Mouse (Mus musculus) erythroblast, embryonic 14.5 days (primary cell): ENCODE data around the gene Krtap11-1. TPM values are rescaled to one million over a fixed set of nuclear protein-coding genes. Genes with fewer than 3 reads are reported as not detected.

Source experiments
- H3K27me3 ChIP-seq: 2 replicates; pipeline ENCODE4 v1.6.1; 2012; ENCODE audit warnings: inconsistent platforms; ENCODE audit not compliant: control insufficient read depth
- H3K36me3 ChIP-seq: 2 replicates; pipeline ENCODE4 v1.6.1; 2012; ENCODE audit warnings: mild to moderate bottlenecking, inconsistent platforms; ENCODE audit not compliant: control insufficient read depth
- H3K4me1 ChIP-seq: 2 replicates; pipeline ENCODE4 v1.6.1; 2012; ENCODE audit warnings: inconsistent platforms; ENCODE audit not compliant: control insufficient read depth
- H3K4me3 ChIP-seq: replicated peaks from 2 replicates; pipeline ENCODE3; 2012; ENCODE audit warnings: moderate library complexity, mild to moderate bottlenecking, inconsistent platforms
- H3K9me3 ChIP-seq: 2 replicates; pipeline ENCODE4 v1.6.1; 2012; ENCODE audit warnings: low read length, inconsistent platforms, mixed read lengths; ENCODE audit not compliant: control insufficient read depth
- GATA1 ChIP-seq: IDR thresholded peaks from 2 replicates; pipeline ENCODE4 v1.6.1; 2012; ENCODE audit warnings: low read length, inconsistent platforms, mixed read lengths
- TAL1 ChIP-seq: IDR thresholded peaks from 3 replicates; pipeline ENCODE4 v1.6.1; 2012; ENCODE audit warnings: low read length, inconsistent platforms, mixed read lengths
- polyA plus RNA-seq: library from polyadenylated mRNA; stranded (reverse); fragments of >175 nt; gene quantifications from 2 replicates; pipeline ENCODE4 v1.2.3, GENCODE M21; 2012

The Krtap11-1 gene
- polyA plus RNA-seq, 1 experiment: not detected

DNA sequence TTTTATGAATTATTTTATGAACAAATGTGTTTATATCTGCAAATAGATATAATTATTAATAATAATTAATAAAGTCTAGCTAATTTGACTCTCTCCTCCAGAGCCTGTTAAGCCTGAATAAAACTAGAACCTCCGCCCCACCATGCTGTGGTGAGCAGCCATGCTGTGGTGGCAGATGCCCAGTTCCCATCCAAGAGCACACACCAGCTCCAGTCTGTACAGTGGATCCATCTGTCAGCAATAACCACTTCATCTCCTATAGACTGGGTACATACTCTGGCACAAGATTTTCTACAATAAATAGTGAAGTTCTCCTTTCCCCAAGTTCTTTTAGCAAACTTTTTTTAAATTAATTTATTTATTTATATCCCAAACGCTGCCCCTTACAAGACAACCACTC is 10.7 kb upstream of the Krtap11-1 start:
- no peak overlapping the region for H3K4me3 ChIP-seq
- peaks cover 6% of the 10 kb centered on the region for H3K9me3 ChIP-seq
- no peaks in the 10 kb centered on the region for H3K36me3 ChIP-seq
- H3K27me3 ChIP-seq: no peaks in the 10 kb centered on the region
- TF ChIP-seq GATA1 (no peak), TAL1 (no peak)
- H3K4me1 ChIP-seq: no peaks in the 10 kb centered on the region

DNA sequence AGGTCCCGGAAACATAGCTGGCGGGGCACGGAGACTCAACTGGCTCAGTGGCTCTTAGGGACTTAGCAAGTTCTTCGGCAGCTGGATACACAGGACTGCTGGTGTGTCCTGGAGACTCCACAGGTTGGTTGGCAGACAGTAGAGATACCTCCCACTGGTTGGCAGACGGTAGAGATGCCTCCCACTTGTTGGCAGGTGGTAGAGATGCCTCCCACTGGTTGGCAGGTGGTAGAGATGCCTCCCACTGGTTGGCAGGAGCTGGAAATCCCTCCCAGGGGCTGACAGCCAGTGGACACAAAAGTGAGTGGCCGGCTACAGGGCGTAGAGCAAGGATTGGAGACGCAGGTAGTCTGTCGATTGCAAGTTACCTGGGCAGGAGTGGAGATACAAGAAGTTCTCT is 467 bp downstream of the Krtap11-1 start:
- Histone ChIP-seq H3K36me3 (no peaks in the 10 kb centered on the region), H3K4me1 (no peaks in the 10 kb centered on the region), H3K4me3 (no peak overlapping the region), H3K9me3 (peaks cover 19% of the 10 kb centered on the region), H3K27me3 (no peaks in the 10 kb centered on the region)
- TF ChIP-seq TAL1 (no peak), GATA1 (no peak)

DNA sequence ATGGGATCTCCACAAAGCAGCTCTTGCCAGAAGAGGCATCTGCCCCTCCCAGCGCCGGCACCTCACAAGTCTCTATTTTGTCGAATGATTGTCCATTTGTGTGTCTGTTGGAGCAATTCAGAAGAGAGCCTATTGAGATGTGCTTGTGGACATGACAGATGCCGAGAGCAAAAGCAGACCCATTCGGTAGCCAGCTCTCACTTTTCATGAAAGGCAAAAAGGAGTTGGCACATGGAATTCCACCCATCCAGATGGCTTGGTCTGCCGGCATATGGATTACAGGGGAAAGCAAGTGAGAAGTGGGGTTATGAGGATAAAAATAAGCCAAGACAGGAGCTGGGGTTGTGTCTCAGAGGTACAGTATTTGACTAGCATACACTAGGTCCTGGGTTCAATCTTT is 1.8 kb downstream of the Krtap11-1 start:
- no peak overlapping the region for H3K4me3 ChIP-seq
- no peaks in the 10 kb centered on the region for H3K36me3 ChIP-seq
- TF ChIP-seq GATA1: no peak
- TF ChIP-seq TAL1: no peak
- H3K9me3 ChIP-seq: peaks cover 19% of the 10 kb centered on the region
- no peaks in the 10 kb centered on the region for H3K4me1 ChIP-seq
- no peaks in the 10 kb centered on the region for H3K27me3 ChIP-seq

DNA sequence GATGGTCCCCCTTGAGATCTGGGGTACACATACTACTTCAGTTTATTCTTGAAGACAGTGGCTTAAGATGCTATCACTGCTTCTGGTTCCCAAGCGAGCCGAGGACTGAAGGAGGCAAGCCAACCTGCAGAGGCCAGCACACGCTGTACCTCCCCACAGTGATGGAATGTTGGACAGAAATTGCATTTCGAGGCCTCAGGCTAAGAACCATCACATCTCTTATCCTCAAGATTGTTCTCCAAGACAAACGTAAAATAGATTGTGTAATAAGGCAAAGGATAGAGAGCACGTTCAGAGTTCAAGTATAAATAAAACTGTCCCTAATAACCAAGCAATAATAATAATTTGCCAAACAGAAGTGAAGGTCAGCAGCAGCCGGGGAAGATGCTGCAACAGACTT is 2.8 kb downstream of the Krtap11-1 start:
- no peaks in the 10 kb centered on the region for H3K36me3 ChIP-seq
- TF ChIP-seq GATA1: no peak
- TF ChIP-seq TAL1: no peak

DNA sequence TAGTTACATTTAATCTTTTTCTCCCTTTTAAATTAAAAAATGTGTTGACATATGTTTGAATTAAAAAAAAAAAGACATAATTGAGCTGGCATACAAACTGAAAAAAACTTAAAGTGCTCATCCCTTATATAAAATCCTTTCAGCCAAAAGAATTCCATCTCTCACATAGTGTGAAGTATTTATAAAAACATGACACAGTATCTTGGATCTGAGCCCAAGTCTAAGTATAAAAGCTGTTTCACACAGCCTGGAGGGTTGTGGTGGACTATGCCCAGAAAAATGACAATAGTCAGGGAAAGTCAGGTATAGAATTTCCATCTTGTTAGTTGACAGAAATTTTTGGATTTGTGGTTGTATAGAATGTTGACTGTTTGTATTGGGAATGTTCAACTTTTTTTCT is 20.7 kb downstream of the Krtap11-1 start:
- Histone ChIP-seq H3K9me3 (peaks cover 6% of the 10 kb centered on the region), H3K4me3 (no peak overlapping the region), H3K4me1 (no peaks in the 10 kb centered on the region), H3K36me3 (no peaks in the 10 kb centered on the region), H3K27me3 (no peaks in the 10 kb centered on the region)
- TF ChIP-seq TAL1 (no peak), GATA1 (no peak)

More for the DNA sequence above, 2.8 kb downstream of the Krtap11-1 start:
- H3K4me1 ChIP-seq: no peaks in the 10 kb centered on the region
- peaks cover 20% of the 10 kb centered on the region for H3K9me3 ChIP-seq
- H3K4me3 ChIP-seq: no peak overlapping the region
- no peaks in the 10 kb centered on the region for H3K27me3 ChIP-seq

DNA sequence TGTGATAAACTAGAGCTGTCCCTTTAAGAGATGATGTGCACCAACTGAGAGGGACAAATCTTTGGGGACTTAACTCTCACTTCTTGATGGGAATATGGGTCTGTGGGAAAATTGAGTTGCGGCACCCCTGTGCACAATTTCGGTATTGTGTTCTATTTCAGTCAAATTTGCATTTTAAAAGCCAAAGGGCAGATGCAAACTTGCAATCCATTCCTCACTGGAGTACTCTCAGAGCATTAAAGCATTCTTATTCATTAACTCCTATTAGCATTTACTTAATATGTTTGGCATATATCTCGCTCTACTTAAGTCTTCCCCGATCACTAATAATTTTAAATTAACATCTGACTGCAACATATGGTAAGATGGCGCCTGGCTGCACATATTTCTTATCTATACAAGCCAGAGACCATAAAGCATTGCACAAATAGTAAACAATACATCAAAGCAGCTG is 32.9 kb downstream of the Krtap11-1 start:
- Histone ChIP-seq H3K9me3 (peaks cover 3% of the 10 kb centered on the region; the same call in 1 of the 2 replicates), H3K4me3 (no peak overlapping the region), H3K4me1 (no peaks in the 10 kb centered on the region), H3K27me3 (no peaks in the 10 kb centered on the region), H3K36me3 (no peaks in the 10 kb centered on the region)
- no peak for TF ChIP-seq GATA1
- no peak for TF ChIP-seq TAL1

DNA sequence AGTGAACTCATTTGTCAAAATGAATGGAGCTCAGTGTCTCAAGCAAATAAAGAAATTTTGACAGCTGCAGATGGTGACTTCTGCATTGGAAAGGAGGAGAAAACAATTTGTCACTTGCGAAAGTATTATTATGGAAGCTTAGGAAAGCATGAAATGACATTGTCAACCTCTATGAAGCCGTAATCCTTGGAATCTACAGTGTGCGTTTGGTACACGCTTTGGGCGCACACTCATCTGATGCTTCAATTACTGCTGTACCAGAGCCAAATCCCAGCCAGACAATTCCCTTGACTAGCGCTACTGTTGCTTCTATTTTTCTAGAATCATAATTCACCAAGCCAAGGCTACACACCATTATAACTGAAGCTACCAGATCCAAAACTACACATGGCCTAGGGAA is 33.6 kb downstream of the Krtap11-1 start:
- H3K36me3 ChIP-seq: no peaks in the 10 kb centered on the region
- no peak for TF ChIP-seq TAL1
- no peak for TF ChIP-seq GATA1
- H3K4me3 ChIP-seq: no peak overlapping the region
- H3K4me1 ChIP-seq: no peaks in the 10 kb centered on the region
- H3K9me3 ChIP-seq: peaks cover 3% of the 10 kb centered on the region; the same call in 1 of the 2 replicates
- no peaks in the 10 kb centered on the region for H3K27me3 ChIP-seq

DNA sequence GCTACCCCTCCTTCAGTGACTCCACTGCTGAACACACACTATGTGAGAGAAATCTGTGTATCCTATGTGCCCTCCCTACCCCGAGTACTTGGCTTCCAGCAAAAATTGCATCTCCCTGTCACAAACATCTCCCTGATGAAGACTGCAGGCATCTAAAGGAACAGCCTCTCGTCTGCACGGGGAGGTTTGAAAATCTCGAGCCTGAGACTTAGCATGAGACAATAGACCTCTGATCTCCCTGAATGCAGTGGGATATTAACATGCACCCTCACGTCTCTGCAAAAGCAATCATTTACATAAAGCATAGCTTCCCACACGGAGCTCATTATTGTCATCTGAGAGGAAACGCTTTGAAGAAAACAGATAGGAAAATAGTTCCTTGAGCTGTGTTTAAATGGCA is 40.4 kb downstream of the Krtap11-1 start:
- TF ChIP-seq TAL1 (no peak), GATA1 (no peak)
- no peaks in the 10 kb centered on the region for H3K4me1 ChIP-seq
- no peak overlapping the region for H3K4me3 ChIP-seq
- H3K27me3 ChIP-seq: no peaks in the 10 kb centered on the region
- no peaks in the 10 kb centered on the region for H3K36me3 ChIP-seq
- peaks cover 8% of the 10 kb centered on the region for H3K9me3 ChIP-seq

DNA sequence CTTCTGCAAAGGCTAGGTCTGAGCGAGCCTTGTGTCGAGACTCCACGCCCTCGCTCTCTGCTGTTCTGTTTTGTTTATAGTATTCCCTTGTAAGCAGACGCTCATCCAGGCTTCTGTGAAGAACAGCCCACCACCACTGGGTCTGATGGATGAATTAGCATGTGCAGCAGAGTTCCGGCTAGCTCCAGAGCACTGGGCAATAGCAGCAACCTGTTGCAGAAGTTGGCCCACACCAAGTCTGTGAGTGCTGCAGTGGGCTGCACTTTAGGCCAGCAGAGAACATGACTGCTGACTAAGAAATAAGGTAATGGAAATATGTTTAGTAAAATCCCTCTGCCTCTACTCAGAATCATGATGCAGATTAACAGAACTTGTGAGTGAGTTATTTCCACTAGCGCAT is 41.1 kb downstream of the Krtap11-1 start:
- Histone ChIP-seq H3K4me3 (no peak overlapping the region), H3K36me3 (no peaks in the 10 kb centered on the region), H3K27me3 (no peaks in the 10 kb centered on the region), H3K9me3 (peaks cover 8% of the 10 kb centered on the region), H3K4me1 (no peaks in the 10 kb centered on the region)
- TF ChIP-seq TAL1: no peak
- TF ChIP-seq GATA1: no peak

DNA sequence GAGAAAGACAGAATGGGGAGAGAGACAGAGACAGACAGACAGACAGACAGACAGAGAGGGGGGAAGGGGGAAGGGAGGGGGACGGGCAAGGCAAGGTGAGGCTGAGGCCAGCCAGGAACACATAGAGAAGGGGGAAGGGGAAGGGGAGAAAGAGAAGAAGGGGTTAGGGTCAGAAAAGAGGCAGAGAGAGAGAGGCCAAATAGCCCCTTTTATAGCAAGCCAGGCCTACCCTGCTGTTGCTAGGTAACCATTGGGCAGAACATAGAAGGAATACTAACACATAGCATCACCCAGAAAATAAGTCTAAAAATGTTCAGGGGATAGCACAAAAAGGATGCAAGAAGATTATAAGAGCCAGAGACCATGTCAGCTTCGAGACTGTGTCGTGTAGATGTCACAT is 42.6 kb downstream of the Krtap11-1 start:
- H3K9me3 ChIP-seq: peaks cover 16% of the 10 kb centered on the region
- H3K36me3 ChIP-seq: no peaks in the 10 kb centered on the region
- no peak overlapping the region for H3K4me3 ChIP-seq
- no peaks in the 10 kb centered on the region for H3K27me3 ChIP-seq
- no peaks in the 10 kb centered on the region for H3K4me1 ChIP-seq
- TF ChIP-seq TAL1 (no peak), GATA1 (no peak)
